Mouse (Mus musculus): ENCODE data around the gene Smurf1.

GRCm38 (mm10) chr5:144872326-144872725 is 93.3 kb downstream of the Smurf1 start:
- no peak for TF ChIP-seq CTCF (conservative IDR thresholded peaks at IDR 0.05; ENCODE audit: insufficient read depth, insufficient read length, low read depth, low read length)
- no peak for TF ChIP-seq POLR2A (IDR thresholded peaks at IDR 0.05; ENCODE audit: low read depth, low read length)

Measured in kidney, adult 2 months (tissue).